Mouse (Mus musculus): ENCODE measurements around the gene Srsf11. TPM values are rescaled to one million over a fixed set of nuclear protein-coding genes. Genes with fewer than 3 reads are reported as not detected.

Srsf11 gene
- polyA plus RNA-seq (2012; rRNA removed): 614 and 619 TPM in 2 replicates

GRCm38 (mm10) chr3:158036329-158036988 is at the start of gene Srsf11, which contains the start of gene Lrrc40:
Gene Srsf11 (minus strand): TSS chr3:158036639.
Gene Lrrc40 (plus strand): TSS chr3:158036662.
- DNase-seq: peak; percentile 94
- Histone ChIP-seq H3K27me3 (ENCODE audit: control insufficient read depth, insufficient read depth, low read length) (no peaks in the 10 kb centered on the region), H3K36me3 (ENCODE audit: control insufficient read depth, insufficient read depth, low read length) (no peaks in the 10 kb centered on the region), H3K4me3 (ENCODE audit: control insufficient read depth, insufficient read depth, low read length) (peak within 1 kb of the TSS; percentile 80), H3K4me1 (replicated peaks; ENCODE audit: control insufficient read depth, insufficient read depth, low read length) (peaks cover 4% of the 10 kb centered on the region; the same call in 1 of the 2 replicates), H3K27ac (ENCODE audit: control insufficient read depth, insufficient read depth, low read length) (peak within 1 kb of the TSS; percentile 27; the same call in 1 of the 2 replicates)
- WGBS: under 1% methylated on average over 55 of the region's 55 CpGs
- TF ChIP-seq CTCF (IDR thresholded peaks at IDR 0.05; ENCODE audit: borderline replicate concordance, control insufficient read depth, extremely low read depth, insufficient read depth, low read length, poor library complexity) (no peak), POLR2A (IDR thresholded peaks at IDR 0.05; ENCODE audit: control insufficient read depth, extremely low read depth, insufficient read depth, low read length, poor library complexity) (peak; percentile 84)

- H3K27me3 ChIP-seq (ENCODE audit: control insufficient read depth, insufficient read depth, low read length): no peaks in the 10 kb centered on the region
- WGBS: 86% methylated on average over 5 of the region's 5 CpGs
- TF ChIP-seq POLR2A (IDR thresholded peaks at IDR 0.05; ENCODE audit: control insufficient read depth, extremely low read depth, insufficient read depth, low read length, poor library complexity): no peak
- no peaks in the 10 kb centered on the region for H3K36me3 ChIP-seq (ENCODE audit: control insufficient read depth, insufficient read depth, low read length)
- no peak for DNase-seq
- H3K4me1 ChIP-seq (replicated peaks; ENCODE audit: control insufficient read depth, insufficient read depth, low read length): no peaks in the 10 kb centered on the region
- no peak overlapping the region for H3K4me3 ChIP-seq (ENCODE audit: control insufficient read depth, insufficient read depth, low read length)
- no peak overlapping the region for H3K27ac ChIP-seq (ENCODE audit: control insufficient read depth, insufficient read depth, low read length)
Observed at GRCm38 (mm10) chr3:158077828-158078227, 41.4 kb upstream of the Srsf11 start.

GRCm38 (mm10) chr3:158077380-158077772 is 40.9 kb upstream of the Srsf11 start:
- H3K36me3 ChIP-seq (ENCODE audit: control insufficient read depth, insufficient read depth, low read length): no peaks in the 10 kb centered on the region
- H3K4me3 ChIP-seq (ENCODE audit: control insufficient read depth, insufficient read depth, low read length): no peak overlapping the region
- H3K27ac ChIP-seq (ENCODE audit: control insufficient read depth, insufficient read depth, low read length): no peak overlapping the region
- DNase-seq: no peak
- no peaks in the 10 kb centered on the region for H3K4me1 ChIP-seq (replicated peaks; ENCODE audit: control insufficient read depth, insufficient read depth, low read length)
- no peaks in the 10 kb centered on the region for H3K27me3 ChIP-seq (ENCODE audit: control insufficient read depth, insufficient read depth, low read length)
- TF ChIP-seq POLR2A (IDR thresholded peaks at IDR 0.05; ENCODE audit: control insufficient read depth, extremely low read depth, insufficient read depth, low read length, poor library complexity) (no peak), CTCF (IDR thresholded peaks at IDR 0.05; ENCODE audit: borderline replicate concordance, control insufficient read depth, extremely low read depth, insufficient read depth, low read length, poor library complexity) (no peak)
- 5% methylated on average over 1 of the region's 1 CpGs for WGBS

- Histone ChIP-seq H3K36me3 (ENCODE audit: control insufficient read depth, insufficient read depth, low read length) (no peaks in the 10 kb centered on the region), H3K27me3 (ENCODE audit: control insufficient read depth, insufficient read depth, low read length) (no peaks in the 10 kb centered on the region), H3K4me3 (ENCODE audit: control insufficient read depth, insufficient read depth, low read length) (no peak overlapping the region), H3K27ac (ENCODE audit: control insufficient read depth, insufficient read depth, low read length) (no peak overlapping the region), H3K4me1 (replicated peaks; ENCODE audit: control insufficient read depth, insufficient read depth, low read length) (no peaks in the 10 kb centered on the region)
- 47% methylated on average over 4 of the region's 4 CpGs for WGBS
- TF ChIP-seq CTCF (IDR thresholded peaks at IDR 0.05; ENCODE audit: borderline replicate concordance, control insufficient read depth, extremely low read depth, insufficient read depth, low read length, poor library complexity): no peak
- TF ChIP-seq POLR2A (IDR thresholded peaks at IDR 0.05; ENCODE audit: control insufficient read depth, extremely low read depth, insufficient read depth, low read length, poor library complexity): no peak
- no peak for DNase-seq
Observed at GRCm38 (mm10) chr3:158076685-158077379, 40.4 kb upstream of the Srsf11 start.

GRCm38 (mm10) chr3:158075004-158075403 is 38.6 kb upstream of the Srsf11 start:
- TF ChIP-seq POLR2A (IDR thresholded peaks at IDR 0.05; ENCODE audit: control insufficient read depth, extremely low read depth, insufficient read depth, low read length, poor library complexity): no peak
- no peak for TF ChIP-seq CTCF (IDR thresholded peaks at IDR 0.05; ENCODE audit: borderline replicate concordance, control insufficient read depth, extremely low read depth, insufficient read depth, low read length, poor library complexity)
- no peaks in the 10 kb centered on the region for H3K36me3 ChIP-seq (ENCODE audit: control insufficient read depth, insufficient read depth, low read length)
- no peaks in the 10 kb centered on the region for H3K27me3 ChIP-seq (ENCODE audit: control insufficient read depth, insufficient read depth, low read length)
- 91% methylated on average over 2 of the region's 2 CpGs for whole genome bisulfite sequencing
- no peak overlapping the region for H3K27ac ChIP-seq (ENCODE audit: control insufficient read depth, insufficient read depth, low read length)
- DNase-seq: no peak
- H3K4me3 ChIP-seq (ENCODE audit: control insufficient read depth, insufficient read depth, low read length): no peak overlapping the region
- H3K4me1 ChIP-seq (replicated peaks; ENCODE audit: control insufficient read depth, insufficient read depth, low read length): no peaks in the 10 kb centered on the region

GRCm38 (mm10) chr3:158068613-158069263 is 32.3 kb upstream of the Srsf11 start:
- 96% methylated on average over 9 of the region's 9 CpGs for WGBS
- DNase-seq: no peak
- no peaks in the 10 kb centered on the region; the same call in 1 of the 2 replicates for H3K36me3 ChIP-seq (ENCODE audit: control insufficient read depth, insufficient read depth, low read length)
- H3K4me1 ChIP-seq (replicated peaks; ENCODE audit: control insufficient read depth, insufficient read depth, low read length): no peaks in the 10 kb centered on the region
- no peak overlapping the region for H3K4me3 ChIP-seq (ENCODE audit: control insufficient read depth, insufficient read depth, low read length)
- TF ChIP-seq POLR2A (IDR thresholded peaks at IDR 0.05; ENCODE audit: control insufficient read depth, extremely low read depth, insufficient read depth, low read length, poor library complexity): no peak
- no peak for TF ChIP-seq CTCF (IDR thresholded peaks at IDR 0.05; ENCODE audit: borderline replicate concordance, control insufficient read depth, extremely low read depth, insufficient read depth, low read length, poor library complexity)
- H3K27me3 ChIP-seq (ENCODE audit: control insufficient read depth, insufficient read depth, low read length): no peaks in the 10 kb centered on the region
- no peak overlapping the region for H3K27ac ChIP-seq (ENCODE audit: control insufficient read depth, insufficient read depth, low read length)
